Mouse (Mus musculus): ENCODE data around the gene 1600014C23Rik. TPM values are rescaled to one million over a fixed set of nuclear protein-coding genes. Genes with fewer than 3 reads are reported as not detected.

1600014C23Rik gene
- total and polyA plus RNA-seq, 2 experiments from 2014 or later = not detected

DNA sequence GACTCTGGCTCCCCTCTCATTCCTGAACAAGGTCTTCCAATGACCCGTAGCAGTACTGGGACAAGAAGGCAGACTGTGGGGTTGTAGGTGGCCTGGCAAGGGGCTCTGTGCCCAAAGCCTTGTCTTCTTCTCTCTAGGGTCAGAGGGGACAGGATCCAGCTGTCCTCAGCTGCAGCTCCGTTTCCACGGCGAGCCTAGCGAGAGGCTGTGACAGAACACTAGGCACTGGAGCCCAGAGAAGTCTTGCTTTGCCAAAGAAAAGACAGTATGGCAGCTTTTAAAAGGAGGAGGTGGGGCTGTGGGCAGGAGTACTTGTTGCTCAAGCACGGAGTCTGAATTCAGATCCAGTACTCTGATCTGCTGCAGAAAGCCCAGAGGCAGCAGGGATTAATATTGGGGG, 36.8 kb upstream of the 1600014C23Rik start:
- Histone ChIP-seq H3K4me2 (ENCODE audit: low read depth) (no peak overlapping the region), H3K27ac (ENCODE audit: low read depth, low read length) (no peak overlapping the region), H3K4me3 (ENCODE audit: low read depth, low read length) (no peak overlapping the region), H3K9ac (no peak overlapping the region), H3K9me3 (ENCODE audit: low read length) (no peaks in the 10 kb centered on the region), H3K4me1 (ENCODE audit: insufficient read depth) (peaks cover 4% of the 10 kb centered on the region; the same call in 1 of the 2 replicates), H3K27me3 (ENCODE audit: insufficient read depth, low read length) (no peaks in the 10 kb centered on the region), H3K36me3 (ENCODE audit: insufficient read depth) (no peaks in the 10 kb centered on the region)
- TF ChIP-seq CTCF (IDR thresholded peaks at IDR 0.05; ENCODE audit: low read depth) = no peak
- no peak for ATAC-seq
- DNase-seq = no peak
- 17% methylated on average over 6 of the region's 6 CpGs for WGBS

DNA sequence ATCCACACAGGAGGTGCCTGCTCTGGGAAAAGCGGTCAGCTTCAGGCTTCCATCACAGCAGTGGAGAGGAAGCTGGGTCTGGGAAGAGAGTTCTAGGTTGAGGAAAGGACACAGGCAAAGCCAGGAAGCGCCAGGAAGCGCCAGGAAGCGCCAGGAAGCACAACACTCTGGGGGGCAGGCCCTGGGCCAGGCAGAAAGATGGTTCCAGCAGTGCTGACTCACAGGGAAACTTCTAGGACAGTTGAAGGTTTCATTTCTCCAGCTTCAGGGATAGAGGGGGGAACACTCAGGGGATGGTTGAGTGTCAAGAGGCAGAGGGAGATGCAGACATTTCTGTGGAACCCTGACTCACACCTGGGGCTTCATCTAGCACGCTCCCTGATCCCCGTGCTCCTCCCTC, 36.2 kb upstream of the 1600014C23Rik start:
- Histone ChIP-seq H3K4me2 (ENCODE audit: low read depth) (no peak overlapping the region), H3K27ac (ENCODE audit: low read depth, low read length) (no peak overlapping the region), H3K9ac (no peak overlapping the region), H3K4me3 (ENCODE audit: low read depth, low read length) (no peak overlapping the region), H3K27me3 (ENCODE audit: insufficient read depth, low read length) (no peaks in the 10 kb centered on the region), H3K9me3 (ENCODE audit: low read length) (no peaks in the 10 kb centered on the region), H3K36me3 (ENCODE audit: insufficient read depth) (no peaks in the 10 kb centered on the region), H3K4me1 (ENCODE audit: insufficient read depth) (peaks cover 4% of the 10 kb centered on the region; the same call in 1 of the 2 replicates)
- ATAC-seq (no peak), DNase-seq (no peak)
- TF ChIP-seq CTCF (IDR thresholded peaks at IDR 0.05; ENCODE audit: low read depth) = no peak
- WGBS = 74% methylated on average over 6 of the region's 6 CpGs

- no peak for TF ChIP-seq CTCF (IDR thresholded peaks at IDR 0.05; ENCODE audit: low read depth)
- DNase-seq = no peak
- Histone ChIP-seq H3K4me2 (ENCODE audit: low read depth) (no peak overlapping the region), H3K27ac (ENCODE audit: low read depth, low read length) (peak overlapping the region; percentile 57; the same call in 1 of the 2 replicates), H3K36me3 (ENCODE audit: insufficient read depth) (no peaks in the 10 kb centered on the region), H3K4me1 (ENCODE audit: insufficient read depth) (peaks cover 4% of the 10 kb centered on the region; the same call in 1 of the 2 replicates), H3K9ac (no peak overlapping the region), H3K9me3 (ENCODE audit: low read length) (no peaks in the 10 kb centered on the region), H3K4me3 (ENCODE audit: low read depth, low read length) (no peak overlapping the region), H3K27me3 (ENCODE audit: insufficient read depth, low read length) (no peaks in the 10 kb centered on the region)
- 56% methylated on average over 7 of the region's 9 CpGs for WGBS
- ATAC-seq = no peak
These were observed 34.0 kb upstream of the 1600014C23Rik start for GRCm38 (mm10) chr17:45767536-45768146.

DNA sequence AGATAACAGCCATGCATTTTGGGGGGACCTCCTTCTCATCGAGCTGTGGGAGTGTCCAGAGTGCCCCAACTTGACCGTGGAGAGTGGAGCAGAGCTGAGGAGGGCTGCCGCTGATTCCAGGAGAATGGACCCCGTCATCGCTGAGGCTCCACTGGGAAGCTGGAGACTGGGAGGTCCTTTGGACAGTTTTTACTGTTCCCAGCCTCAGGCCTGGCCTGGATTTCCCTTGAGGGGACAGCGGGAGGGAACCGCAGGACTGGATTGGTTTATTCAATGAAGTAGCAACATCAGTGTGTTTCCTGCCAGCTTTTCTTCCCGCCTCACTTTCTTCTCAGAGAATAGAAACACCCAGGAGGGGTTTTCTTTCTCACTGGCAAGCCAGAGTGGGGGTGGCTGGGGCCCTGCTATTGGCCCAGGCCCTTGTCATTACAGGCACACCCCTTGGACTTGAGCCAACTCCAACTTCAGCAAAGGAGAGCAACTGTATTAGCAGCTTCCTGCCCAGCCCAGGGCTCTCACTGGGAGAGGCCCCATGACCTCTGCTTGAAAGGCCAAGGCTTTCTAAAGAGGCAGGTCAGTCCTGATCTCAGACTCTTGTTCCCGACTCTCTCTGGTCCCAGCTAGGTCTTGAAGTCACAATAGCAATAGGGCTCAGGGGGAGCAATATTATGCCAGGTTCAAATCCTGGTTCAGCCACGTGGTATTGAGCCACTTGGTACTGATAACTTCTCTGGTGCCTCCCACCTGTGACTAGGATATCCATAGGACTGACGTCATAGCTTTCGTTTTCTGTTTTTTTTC, 33.3 kb upstream of the 1600014C23Rik start:
- TF ChIP-seq CTCF (IDR thresholded peaks at IDR 0.05; ENCODE audit: low read depth) = no peak
- no peak overlapping the region for H3K4me2 ChIP-seq (ENCODE audit: low read depth)
- ATAC-seq = peak; percentile 90

DNA sequence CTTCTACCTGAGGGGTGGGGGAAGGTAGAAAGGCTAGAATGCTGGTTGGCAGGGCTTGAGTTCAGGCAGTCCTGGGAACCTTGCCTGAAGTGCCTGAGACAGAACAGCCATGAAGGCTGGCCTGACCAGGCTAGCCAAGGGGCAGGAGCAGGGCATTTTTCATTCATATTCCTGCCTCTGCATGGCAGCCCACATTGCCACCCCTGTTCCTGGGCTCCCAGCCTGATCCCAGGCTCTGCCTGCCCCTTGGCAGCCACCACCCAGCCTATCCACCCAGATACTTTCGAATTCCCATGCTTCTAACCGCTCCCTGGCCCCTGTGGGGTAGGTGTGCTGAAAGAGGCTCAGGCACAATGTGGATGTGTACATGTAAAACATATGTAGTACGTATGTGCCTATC, 32.3 kb upstream of the 1600014C23Rik start:
- WGBS = 73% methylated on average over 3 of the region's 3 CpGs
- peaks cover 4% of the 10 kb centered on the region; the same call in 1 of the 2 replicates for H3K4me1 ChIP-seq (ENCODE audit: insufficient read depth)
- no peak overlapping the region for H3K4me2 ChIP-seq (ENCODE audit: low read depth)
- no peaks in the 10 kb centered on the region for H3K27me3 ChIP-seq (ENCODE audit: insufficient read depth, low read length)
- ATAC-seq = no peak
- no peaks in the 10 kb centered on the region for H3K9me3 ChIP-seq (ENCODE audit: low read length)
- H3K4me3 ChIP-seq (ENCODE audit: low read depth, low read length) = no peak overlapping the region
- no peak for DNase-seq
- H3K27ac ChIP-seq (ENCODE audit: low read depth, low read length) = peak overlapping the region; percentile 29; the same call in 1 of the 2 replicates
- no peaks in the 10 kb centered on the region for H3K36me3 ChIP-seq (ENCODE audit: insufficient read depth)
- TF ChIP-seq CTCF (IDR thresholded peaks at IDR 0.05; ENCODE audit: low read depth) = no peak
- H3K9ac ChIP-seq = no peak overlapping the region

More for the DNA sequence above, 33.3 kb upstream of the 1600014C23Rik start:
- peaks cover 4% of the 10 kb centered on the region; the same call in 1 of the 2 replicates for H3K4me1 ChIP-seq (ENCODE audit: insufficient read depth)
- H3K27ac ChIP-seq (ENCODE audit: low read depth, low read length) = peak overlapping the region; percentile 64
- no peak overlapping the region for H3K9ac ChIP-seq
- no peaks in the 10 kb centered on the region for H3K9me3 ChIP-seq (ENCODE audit: low read length)
- peak; percentile 82 for DNase-seq
- H3K4me3 ChIP-seq (ENCODE audit: low read depth, low read length) = no peak overlapping the region
- H3K27me3 ChIP-seq (ENCODE audit: insufficient read depth, low read length) = no peaks in the 10 kb centered on the region
- no peaks in the 10 kb centered on the region for H3K36me3 ChIP-seq (ENCODE audit: insufficient read depth)
- WGBS = 8% methylated on average over 12 of the region's 12 CpGs

GRCm38 (mm10) chr17:45763188-45763587, 29.5 kb upstream of the 1600014C23Rik start:
- no peak for TF ChIP-seq CTCF (IDR thresholded peaks at IDR 0.05; ENCODE audit: low read depth)
- peaks cover 4% of the 10 kb centered on the region; the same call in 1 of the 2 replicates for H3K4me1 ChIP-seq (ENCODE audit: insufficient read depth)
- no peaks in the 10 kb centered on the region for H3K36me3 ChIP-seq (ENCODE audit: insufficient read depth)
- DNase-seq (no peak), ATAC-seq (no peak)
- H3K4me3 ChIP-seq (ENCODE audit: low read depth, low read length) = no peak overlapping the region
- no peaks in the 10 kb centered on the region for H3K27me3 ChIP-seq (ENCODE audit: insufficient read depth, low read length)
- no peak overlapping the region for H3K27ac ChIP-seq (ENCODE audit: low read depth, low read length)
- no peak overlapping the region for H3K4me2 ChIP-seq (ENCODE audit: low read depth)
- H3K9me3 ChIP-seq (ENCODE audit: low read length) = no peaks in the 10 kb centered on the region
- 78% methylated on average over 8 of the region's 8 CpGs for WGBS
- H3K9ac ChIP-seq = no peak overlapping the region

- H3K9me3 ChIP-seq (ENCODE audit: low read length) = no peaks in the 10 kb centered on the region
- 39% methylated on average over 3 of the region's 3 CpGs for WGBS
- H3K27ac ChIP-seq (ENCODE audit: low read depth, low read length) = no peak overlapping the region
- no peak overlapping the region for H3K9ac ChIP-seq
- H3K4me3 ChIP-seq (ENCODE audit: low read depth, low read length) = no peak overlapping the region
- H3K27me3 ChIP-seq (ENCODE audit: insufficient read depth, low read length) = no peaks in the 10 kb centered on the region
- H3K4me2 ChIP-seq (ENCODE audit: low read depth) = no peak overlapping the region
- ATAC-seq (no peak), DNase-seq (no peak)
- H3K36me3 ChIP-seq (ENCODE audit: insufficient read depth) = no peaks in the 10 kb centered on the region
- no peaks in the 10 kb centered on the region; the same call in 1 of the 2 replicates for H3K4me1 ChIP-seq (ENCODE audit: insufficient read depth)
- TF ChIP-seq CTCF (IDR thresholded peaks at IDR 0.05; ENCODE audit: low read depth) = no peak
These were observed 28.3 kb upstream of the 1600014C23Rik start for GRCm38 (mm10) chr17:45761902-45762301.

All from forebrain, postnatal 0 days (tissue).